Comparison of ENCODE assay signal across 8 mouse cellular contexts in the genomic region with DNA sequence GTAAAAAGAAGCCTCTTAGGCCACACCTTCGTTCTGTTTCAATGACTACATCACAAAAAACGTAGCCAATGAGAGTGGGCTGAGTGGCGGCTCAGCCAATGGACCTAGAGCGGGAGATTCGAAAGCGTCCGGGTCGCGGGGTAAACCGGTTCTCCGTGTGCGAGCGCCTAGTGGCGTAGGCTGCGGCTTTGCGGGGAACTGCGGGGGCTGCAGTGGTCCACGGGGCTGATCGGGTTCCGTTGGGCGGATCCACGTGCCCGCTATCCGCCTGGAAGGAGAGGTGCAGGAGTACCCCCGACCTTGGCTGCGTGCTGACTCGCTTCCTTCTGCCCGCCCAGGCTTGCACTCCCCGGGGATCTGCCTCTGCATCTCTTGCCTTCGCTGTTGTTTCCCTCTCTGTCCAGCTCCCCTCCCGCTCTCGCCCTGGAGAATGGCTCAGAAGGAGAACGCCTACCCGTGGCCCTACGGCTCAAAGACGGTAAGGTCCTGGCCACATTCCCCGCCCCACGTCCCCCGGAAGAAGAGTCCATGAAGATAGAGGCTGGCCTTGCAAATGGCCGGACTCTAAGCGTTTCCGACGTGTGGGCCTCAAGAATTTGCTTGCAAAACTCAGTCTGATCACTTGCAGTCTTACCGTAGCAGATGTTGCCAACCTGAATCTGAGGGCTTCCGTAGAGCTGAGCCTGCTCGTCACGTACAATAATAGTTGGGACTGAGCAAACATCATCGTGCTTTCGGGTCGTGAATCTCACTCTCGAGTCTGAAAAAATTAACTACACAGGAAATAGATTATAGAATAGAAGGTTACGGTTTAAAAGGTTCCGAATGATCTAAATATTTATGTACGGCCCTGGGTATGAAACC. TPM values are rescaled to one million over a fixed set of nuclear protein-coding genes. Genes with fewer than 3 reads are reported as not detected.
DNase-seq lines count a peak whose midpoint lies in the region; ATAC-seq and TF ChIP-seq lines count a peak whose summit lies in the region.

A gene (plus strand): TSS at position 117 of the 864 bp plus-strand sequence.

- H3K4me2 ChIP-seq in embryonic facial prominence, embryonic 13.5 days = peak within 1 kb of the TSS; percentile 88
- H3K4me2 ChIP-seq in liver, embryonic 14.5 days (ENCODE audit: low read depth) = peak within 1 kb of the TSS; percentile 90
- H3K4me2 ChIP-seq in stomach, embryonic 16.5 days (ENCODE audit: low read depth, low read length) = peak within 1 kb of the TSS; percentile 79

- H3K27me3 ChIP-seq in embryonic facial prominence, embryonic 13.5 days = no peaks in the 10 kb centered on the region
- H3K27me3 ChIP-seq in liver, embryonic 14.5 days (ENCODE audit: control insufficient read depth, insufficient read depth, low read length) = no peaks in the 10 kb centered on the region
- H3K27me3 ChIP-seq in stomach, embryonic 16.5 days (ENCODE audit: control insufficient read depth, insufficient read depth, low read length) = no peaks in the 10 kb centered on the region

- peak within 1 kb of the TSS; percentile 86 for H3K4me3 ChIP-seq in embryonic facial prominence, embryonic 13.5 days
- H3K4me3 ChIP-seq in liver, embryonic 14.5 days (ENCODE audit: insufficient read depth in 1 of 2, low read depth in 2 of 2, low read length in 2 of 2) = peak within 1 kb of the TSS; percentile 81 to 99
- H3K4me3 ChIP-seq in stomach, embryonic 16.5 days (replicated peaks; ENCODE audit: low read length) = peak within 1 kb of the TSS; percentile 88

- TF ChIP-seq CTCF in liver, embryonic 14.5 days (IDR thresholded peaks at IDR 0.05; ENCODE audit: low read depth) = peak; percentile 26; the same call in 1 of the 2 replicates

- under 1% methylated on average over 54 of the region's 54 CpGs for WGBS in embryonic facial prominence, embryonic 13.5 days
- WGBS in liver, embryonic 14.5 days (ENCODE audit: insufficient replicate concordance) = under 1% methylated on average over 53 of the region's 54 CpGs
- under 1% methylated on average over 54 of the region's 54 CpGs for WGBS in stomach, embryonic 16.5 days

- H3K9ac ChIP-seq in embryonic facial prominence, embryonic 13.5 days = peak within 1 kb of the TSS; percentile 85
- peak within 1 kb of the TSS; percentile 95 for H3K9ac ChIP-seq in liver, embryonic 14.5 days (replicated peaks)
- peak within 1 kb of the TSS; percentile 86 for H3K9ac ChIP-seq in stomach, embryonic 16.5 days (ENCODE audit: low read length)

- TF ChIP-seq EP300 in liver, embryonic 14.5 days (IDR thresholded peaks at IDR 0.05; ENCODE audit: low read depth) = no peak

- peaks cover 32% of the 10 kb centered on the region for H3K4me1 ChIP-seq in embryonic facial prominence, embryonic 13.5 days
- H3K4me1 ChIP-seq in liver, embryonic 14.5 days (replicated peaks; ENCODE audit: control insufficient read depth in 2 of 2, insufficient read depth in 2 of 2, low read length in 1 of 2) = peaks cover 9 to 15% of the 10 kb centered on the region in 2 experiments
- peaks cover 12% of the 10 kb centered on the region for H3K4me1 ChIP-seq in stomach, embryonic 16.5 days (ENCODE audit: control insufficient read depth, insufficient read depth, low read length)

- H3K9me3 ChIP-seq in embryonic facial prominence, embryonic 13.5 days = no peaks in the 10 kb centered on the region
- no peaks in the 10 kb centered on the region for H3K9me3 ChIP-seq in liver, embryonic 14.5 days (ENCODE audit: control insufficient read depth, low read length)
- H3K9me3 ChIP-seq in stomach, embryonic 16.5 days (replicated peaks; ENCODE audit: control insufficient read depth, low read length) = no peaks in the 10 kb centered on the region

- peaks cover 31% of the 10 kb centered on the region for H3K36me3 ChIP-seq in embryonic facial prominence, embryonic 13.5 days
- H3K36me3 ChIP-seq in liver, embryonic 14.5 days (replicated peaks; ENCODE audit: control insufficient read depth, insufficient read depth, low read depth) = peaks cover 34% of the 10 kb centered on the region
- peaks cover 3% of the 10 kb centered on the region for H3K36me3 ChIP-seq in stomach, embryonic 16.5 days (ENCODE audit: control insufficient read depth, insufficient read depth, low read length)

- peak within 1 kb of the TSS; percentile 87 for H3K27ac ChIP-seq in embryonic facial prominence, embryonic 13.5 days
- H3K27ac ChIP-seq in liver, embryonic 14.5 days = peak within 1 kb of the TSS; percentile 84
- peak within 1 kb of the TSS; percentile 90 for H3K27ac ChIP-seq in stomach, embryonic 16.5 days (ENCODE audit: low read length)

- peak; percentile 93 for DNase-seq in CD4-positive, CD25-positive, alpha-beta regulatory T cell, adult 2 months (ENCODE audit: low read depth, low spot score)
- DNase-seq in adrenal gland, postnatal 4 days (ENCODE audit: low spot score in 2 of 2) = peak in 1 of 2 experiments; percentile 78
- peak; percentile 78 to 79 for DNase-seq in heart, adult 9 months (ENCODE audit: low spot score in 2 of 2)
- peak; percentile 79 for DNase-seq in kidney, adult 9 months
- DNase-seq in liver, embryonic 14.5 days (ENCODE audit: low read depth in 3 of 3, low spot score in 3 of 3) = peak; percentile 89 to 93 (median 91)
- DNase-seq in neural tube, embryonic 10.5 days (ENCODE audit: extremely low spot score, low spot score) = peak; percentile 89

- ATAC-seq in embryonic facial prominence, embryonic 13.5 days (ENCODE audit: insufficient number of reproducible peaks, insufficient read depth, low FRiP score, low TSS enrichment, low read depth) = peak; percentile 59
- peak; percentile 77 for ATAC-seq in liver, embryonic 14.5 days (ENCODE audit: insufficient read depth)
- peak; percentile 75 for ATAC-seq in stomach, embryonic 16.5 days (ENCODE audit: insufficient read depth, low FRiP score)

RNA-seq across cellular contexts. Expression of the gene that starts here (rescaled TPM):
- total RNA-seq in adrenal gland, postnatal 4 days (2021) = 10 to 100 TPM; 41.5 to 41.7 TPM
- 152 and 153 TPM in 2 replicates for polyA plus RNA-seq in embryonic facial prominence, embryonic 13.5 days (2015; fragmentation: Nextera tagmentation; extraction: Ambion mirVana)
- polyA plus RNA-seq in liver, embryonic 14.5 days (2012; rRNA removed) = 65.6 and 78.6 TPM in 2 replicates
- polyA plus RNA-seq in liver, embryonic 14.5 days (2014; fragmentation: Nextera tagmentation; extraction: Ambion mirVana) = 90.8 and 94.3 TPM in 2 replicates
- polyA plus RNA-seq in stomach, embryonic 16.5 days (2015; fragmentation: Nextera tagmentation; extraction: Ambion mirVana) = 120 and 134 TPM in 2 replicates
